Mouse (Mus musculus) thymus, postnatal 10 days (tissue): Measurements from ENCODE around the gene Tbc1d30.

Experiments
- DNase-seq, 2 experiments: peaks; one replicate each; pipeline ENCODE4 v3.0.0; 2021; ENCODE audit warnings: low spot score in 2 of 2

The Tbc1d30 gene

DNA sequence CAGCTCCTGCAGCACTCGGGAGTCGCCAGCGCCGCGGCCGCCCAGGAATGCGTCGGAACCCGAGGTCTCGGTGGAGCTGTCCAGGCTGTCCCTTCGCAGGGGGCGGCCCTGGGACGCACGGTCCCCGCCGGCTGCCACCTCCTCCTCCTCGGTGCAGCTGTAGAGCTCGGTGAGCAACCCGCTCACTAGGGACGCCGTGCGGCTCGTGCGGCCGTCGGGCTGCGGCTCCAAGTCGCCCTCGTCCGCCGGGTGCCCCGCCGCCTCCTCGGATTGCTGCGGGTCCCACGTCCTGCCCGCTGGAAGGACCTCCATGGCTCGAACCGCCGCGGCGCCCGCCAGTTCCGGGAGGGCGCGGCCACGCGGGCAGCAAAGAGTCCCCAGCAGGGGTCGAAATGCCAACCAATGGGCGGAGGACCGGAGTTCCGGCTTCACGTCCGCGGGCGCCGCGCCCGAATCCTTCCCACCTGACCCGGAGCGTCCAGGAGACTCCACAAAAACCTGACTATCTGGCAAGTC is at the start of gene Tbc1d30:
Tbc1d30 (minus strand) TSS at position 213 of the 516 bp plus-strand sequence.
- DNase-seq = no peak

DNA sequence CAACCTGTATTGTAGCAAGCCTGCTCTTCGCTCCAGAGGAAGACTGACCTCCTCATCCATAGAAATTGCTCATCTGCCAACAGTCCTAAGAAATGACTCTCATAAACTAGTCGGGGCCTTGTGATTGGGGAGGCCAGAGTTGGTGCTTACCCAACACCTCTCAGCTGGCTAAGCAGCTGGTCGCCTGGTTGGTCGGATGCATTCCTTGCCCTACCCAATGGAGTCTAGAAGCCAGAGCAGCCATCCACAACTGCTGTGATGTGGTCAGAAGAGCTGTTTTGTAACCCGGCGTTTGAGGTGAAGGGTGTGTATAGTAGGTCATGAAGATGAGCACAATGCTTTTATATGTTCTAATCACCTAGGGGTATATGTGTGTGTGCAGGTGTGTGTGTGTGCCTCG is 47.5 kb upstream of the Tbc1d30 start:
- peak in 1 of 2 experiments; percentile 24 for DNase-seq

DNA sequence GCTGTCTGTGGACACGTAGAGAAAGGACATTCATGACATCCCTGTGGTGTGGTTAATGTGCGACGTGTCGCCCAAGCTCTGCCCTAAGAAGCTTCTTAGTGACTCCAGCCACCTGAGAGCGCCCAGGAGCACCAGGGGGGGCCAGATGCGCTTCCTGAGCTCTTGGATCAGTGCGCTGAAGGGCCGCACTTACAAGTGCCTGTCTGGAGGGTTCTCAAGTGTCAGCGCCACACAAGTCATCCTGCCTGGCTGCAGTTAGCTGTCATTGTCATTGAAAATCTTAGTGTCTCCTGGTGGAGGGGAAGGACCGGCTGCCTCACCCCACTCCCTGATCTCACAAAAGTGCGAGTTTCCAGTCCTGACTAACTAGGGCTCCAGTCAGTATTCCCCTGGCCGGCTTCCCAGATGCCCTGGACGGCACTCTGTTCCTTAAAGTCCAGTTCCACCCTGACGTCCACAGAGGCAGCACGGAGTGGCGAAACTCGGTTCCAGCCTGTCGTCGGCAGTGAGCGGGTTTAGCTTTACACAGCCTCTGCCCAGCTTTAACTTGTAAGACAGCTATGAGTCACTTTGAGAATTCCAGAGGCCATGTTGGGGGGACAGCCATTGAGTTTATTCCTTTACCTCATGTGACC is 44.6 kb upstream of the Tbc1d30 start:
- no peak for DNase-seq

DNA sequence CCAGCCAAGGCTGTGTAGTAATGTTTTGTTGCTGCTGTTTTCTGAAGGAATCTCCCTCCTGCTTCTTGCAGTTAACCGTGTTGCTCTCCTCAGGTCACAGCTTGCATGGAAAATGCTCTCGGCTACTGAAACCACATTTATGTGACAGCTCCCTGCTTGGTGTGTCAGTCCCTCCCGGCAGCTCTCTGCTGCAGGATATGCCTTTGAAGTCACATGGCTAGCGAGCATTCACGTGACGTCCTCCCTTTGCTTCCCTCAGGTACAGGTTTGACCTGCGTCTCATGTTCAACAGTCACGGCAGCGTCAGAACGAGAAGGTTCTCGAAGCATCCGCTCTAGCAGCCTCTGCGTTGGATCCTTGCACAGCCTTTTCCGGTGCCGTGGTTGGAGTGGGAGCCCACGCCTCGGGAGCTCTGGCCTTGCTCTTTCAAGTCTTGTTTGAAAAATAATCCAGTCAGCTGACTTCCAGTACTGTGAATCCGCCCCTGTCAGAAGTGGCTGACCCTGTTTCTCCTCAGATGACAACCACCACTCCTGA is 43.8 kb upstream of the Tbc1d30 start:
- no peak for DNase-seq

DNA sequence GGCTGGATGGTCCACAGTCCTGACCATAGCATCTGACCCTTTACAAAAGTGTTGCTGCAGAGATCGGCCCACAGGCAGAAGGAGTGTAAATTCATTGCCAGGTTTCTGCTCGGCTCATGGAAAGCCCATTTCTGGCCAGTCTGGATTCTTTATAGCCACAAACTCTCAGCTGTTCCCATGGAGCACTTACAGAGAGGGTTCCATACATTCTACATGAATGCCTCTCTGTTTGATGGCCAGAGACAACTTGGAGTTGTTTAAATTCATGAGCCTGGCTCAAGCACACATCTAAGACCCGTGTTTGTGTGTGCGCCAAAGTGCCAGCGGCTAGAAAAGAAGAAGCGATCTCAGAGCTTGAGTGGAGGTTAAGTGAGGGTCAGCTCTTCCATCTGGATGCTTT is 43.2 kb upstream of the Tbc1d30 start:
- DNase-seq = no peak

DNA sequence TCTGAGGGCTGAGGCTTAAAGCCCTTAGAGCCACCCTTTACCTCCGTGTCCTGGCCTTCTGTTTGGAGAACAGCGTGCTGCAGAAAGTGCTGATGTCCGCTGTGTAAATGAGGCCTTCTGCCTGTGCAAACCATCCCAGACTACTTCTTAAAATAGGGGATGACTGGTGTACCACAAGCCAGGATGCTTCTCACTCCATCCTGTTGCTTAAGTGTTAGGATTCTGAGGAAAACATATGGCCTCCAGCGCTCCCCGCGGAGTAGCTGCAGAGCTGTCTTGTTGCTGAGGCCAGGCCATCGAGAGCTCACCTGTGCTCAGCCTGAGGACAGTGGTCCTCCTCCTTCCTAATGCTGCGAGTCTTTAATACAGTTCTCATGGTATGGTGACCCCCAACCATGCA is 40.8 kb upstream of the Tbc1d30 start:
- no peak for DNase-seq

DNA sequence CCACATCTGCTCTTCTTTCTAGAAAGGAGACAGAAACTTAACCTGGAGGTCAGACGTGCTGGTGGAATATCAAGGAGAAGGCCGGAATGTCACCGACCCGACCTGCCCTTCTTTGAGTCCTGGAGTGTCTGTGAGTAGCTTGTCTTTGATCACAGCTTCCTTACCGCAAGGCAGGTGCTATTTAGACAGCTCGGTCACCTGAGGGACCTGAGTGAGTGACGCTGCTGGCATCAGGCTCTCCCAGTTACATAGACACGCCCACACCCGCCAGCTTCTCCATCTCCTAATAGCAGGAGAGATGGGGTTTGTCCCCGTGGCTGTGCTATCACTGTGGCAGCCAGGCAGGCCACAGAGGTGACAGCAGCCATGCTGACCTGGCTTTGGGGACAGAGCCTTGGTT is 39.5 kb upstream of the Tbc1d30 start:
- no peak for DNase-seq

DNA sequence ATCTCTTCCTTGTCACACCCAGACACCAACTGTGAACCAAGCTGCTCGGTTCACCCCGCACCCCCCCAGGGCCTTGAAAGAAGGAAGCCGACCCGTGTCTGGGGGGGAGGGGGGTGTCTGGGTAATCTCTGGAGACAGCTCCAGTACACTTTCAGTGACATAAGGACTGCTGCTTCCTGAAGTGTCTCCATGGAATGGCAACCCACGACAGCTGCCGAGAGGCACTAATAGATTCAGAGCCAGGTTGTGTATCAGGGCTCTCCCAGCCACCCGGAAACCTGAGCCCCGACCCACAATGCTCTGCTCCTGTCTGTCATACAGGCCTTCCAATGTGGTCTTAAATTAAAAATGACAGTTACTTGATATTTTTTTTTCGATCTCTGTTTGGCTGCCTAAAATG is 35.3 kb upstream of the Tbc1d30 start:
- no peak for DNase-seq

DNA sequence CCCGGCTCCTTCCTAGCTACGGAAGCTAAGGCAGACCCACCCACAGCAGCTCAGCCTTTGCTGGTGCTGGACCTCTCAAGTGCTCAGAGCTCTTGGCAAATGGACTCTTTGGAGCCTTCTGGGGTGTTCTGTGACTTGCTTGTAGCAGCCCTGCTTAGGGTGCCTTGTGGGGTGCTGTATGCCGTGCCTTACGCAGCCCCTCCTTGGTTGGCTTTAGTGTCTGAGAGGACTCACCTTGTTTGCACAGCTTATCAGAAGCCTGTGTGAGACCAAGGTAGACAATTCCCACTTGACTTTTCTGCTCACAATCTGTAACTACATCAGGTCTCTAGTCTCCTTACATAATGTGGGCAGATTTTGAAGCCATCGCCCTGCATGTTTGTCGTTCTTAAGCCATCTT is 34.6 kb upstream of the Tbc1d30 start:
- no peak for DNase-seq

DNA sequence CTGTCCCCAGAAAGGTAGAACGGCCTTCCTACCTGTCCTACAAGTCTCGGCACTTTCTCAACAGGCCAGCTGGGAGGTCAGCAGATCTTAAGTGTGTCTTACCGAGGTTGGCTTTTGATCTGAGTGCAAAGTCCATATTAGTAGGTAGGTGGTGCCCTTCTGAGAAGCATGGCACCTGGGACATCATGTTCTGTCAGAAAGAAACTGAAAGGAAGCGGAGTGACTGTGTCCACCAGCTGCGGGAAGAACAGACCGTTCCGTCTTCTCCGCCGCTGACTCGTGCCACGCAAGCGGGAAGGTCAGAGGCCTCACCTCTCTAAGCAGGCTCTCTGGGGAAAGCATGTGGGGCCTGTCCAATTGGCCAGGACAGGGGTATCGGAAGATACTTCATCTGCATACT is 33.6 kb upstream of the Tbc1d30 start:
- DNase-seq = no peak

DNA sequence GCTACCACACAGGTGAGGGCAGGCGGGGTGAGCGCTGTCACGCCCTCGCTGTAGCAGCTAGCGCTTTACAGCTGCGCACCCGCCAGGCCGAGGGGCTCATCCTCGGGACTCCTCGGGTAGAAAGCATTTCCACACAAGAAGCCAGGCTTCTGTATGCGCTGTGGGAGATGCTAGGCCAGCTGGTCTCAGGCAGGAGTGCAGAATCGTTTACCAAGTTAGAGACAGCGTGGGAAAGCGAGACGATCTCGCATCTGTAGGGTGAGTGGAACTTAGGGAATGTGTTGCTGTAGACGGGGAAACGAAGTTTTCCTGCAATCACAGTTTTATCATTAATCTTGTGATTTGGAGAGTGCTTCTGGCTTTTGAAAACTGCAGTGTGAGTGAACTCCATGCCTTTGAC is 30.2 kb upstream of the Tbc1d30 start:
- DNase-seq = no peak

DNA sequence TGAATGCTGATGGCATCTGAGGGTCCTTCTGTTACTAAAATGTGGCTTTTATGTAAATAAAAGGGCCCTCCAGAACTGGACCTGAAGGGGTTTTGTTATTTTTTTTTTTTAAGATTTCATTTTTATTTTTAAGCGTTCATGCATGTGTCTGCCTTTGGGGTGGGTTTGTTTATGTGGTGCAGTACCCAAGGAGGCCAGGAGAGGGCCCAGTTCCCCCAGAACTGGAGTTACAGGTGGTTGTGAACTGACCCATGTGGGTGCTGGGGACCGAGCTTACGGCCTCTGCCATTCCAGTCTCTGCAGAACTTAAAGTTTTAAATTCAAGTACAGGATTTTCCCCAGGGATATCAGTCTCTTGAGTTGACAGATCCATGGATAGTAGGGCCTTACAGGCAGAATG is 28.3 kb upstream of the Tbc1d30 start:
- DNase-seq = no peak

DNA sequence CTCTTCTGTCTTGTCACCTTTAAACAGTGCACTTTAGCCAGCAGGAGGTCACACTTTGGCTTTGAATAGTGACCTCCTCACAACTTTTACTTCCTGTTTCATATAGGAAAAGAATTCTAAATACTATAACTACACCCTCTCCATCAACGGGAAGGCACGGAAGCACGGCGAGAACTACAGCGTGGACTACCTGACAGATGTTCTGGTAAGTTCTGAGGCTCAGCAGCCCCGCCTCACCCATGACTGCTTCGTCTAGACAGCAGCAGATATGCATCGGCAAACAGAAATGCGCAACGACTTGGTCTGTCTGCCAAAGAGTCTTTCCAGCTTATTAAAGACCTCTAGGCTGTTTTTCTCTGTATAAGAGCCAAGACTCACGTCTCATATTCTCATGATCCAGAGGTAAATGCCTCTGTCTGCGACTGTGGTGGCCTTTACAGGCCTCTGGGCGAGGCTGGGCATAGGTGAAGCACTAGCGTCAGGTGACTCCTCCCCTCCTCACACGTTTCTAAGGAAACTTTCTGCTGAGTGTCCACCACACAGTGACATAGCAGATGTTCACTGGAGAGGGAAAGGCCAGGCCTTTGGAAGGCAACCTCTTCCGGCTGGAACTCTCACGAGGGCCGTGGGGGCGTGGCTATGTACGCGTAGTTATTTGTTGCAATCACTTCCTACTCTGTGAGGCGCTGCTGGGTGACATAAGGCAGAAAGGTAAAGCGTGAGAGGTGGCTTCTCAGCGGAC is 25.6 kb upstream of the Tbc1d30 start:
- no peak for DNase-seq

DNA sequence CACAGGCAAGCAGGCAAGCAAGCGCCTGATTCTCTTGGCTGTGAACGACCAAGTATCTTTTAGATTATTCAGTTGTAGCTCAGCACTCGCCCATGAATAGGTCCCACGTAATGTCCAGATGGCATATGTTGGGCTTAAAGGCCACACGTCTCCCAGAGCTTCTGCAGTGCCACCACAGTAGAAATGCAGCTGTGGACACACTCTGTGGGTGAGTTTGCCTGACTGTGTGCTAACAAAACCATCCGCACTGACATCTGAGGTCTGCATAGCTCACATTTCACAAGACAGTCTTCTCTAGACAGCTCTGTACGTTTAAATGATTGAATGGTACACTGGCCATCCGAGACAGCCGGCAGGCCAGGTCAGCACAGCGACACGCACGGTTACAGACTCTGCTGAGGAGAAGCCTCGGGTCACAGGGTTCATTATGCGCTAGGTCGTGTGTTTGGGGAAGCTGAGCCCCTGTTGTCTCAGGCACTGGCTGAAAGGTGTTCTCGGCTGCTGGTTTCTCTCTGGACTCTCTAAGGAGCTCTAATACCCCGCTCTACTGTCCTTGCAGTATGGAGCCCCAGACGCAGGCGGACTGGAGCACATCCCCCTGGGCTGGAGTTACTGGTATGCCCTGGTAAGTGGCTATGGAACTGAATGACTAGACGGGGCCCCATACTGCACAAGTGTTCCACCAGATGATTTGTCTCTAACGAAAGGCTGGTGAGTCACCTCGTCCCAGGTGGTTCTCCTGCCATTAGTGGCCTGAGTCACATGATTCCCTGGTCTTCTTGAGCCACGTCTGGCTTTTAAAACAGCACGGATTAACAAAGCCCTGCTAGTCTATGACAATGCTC is 24.8 kb upstream of the Tbc1d30 start:
- DNase-seq = no peak

DNA sequence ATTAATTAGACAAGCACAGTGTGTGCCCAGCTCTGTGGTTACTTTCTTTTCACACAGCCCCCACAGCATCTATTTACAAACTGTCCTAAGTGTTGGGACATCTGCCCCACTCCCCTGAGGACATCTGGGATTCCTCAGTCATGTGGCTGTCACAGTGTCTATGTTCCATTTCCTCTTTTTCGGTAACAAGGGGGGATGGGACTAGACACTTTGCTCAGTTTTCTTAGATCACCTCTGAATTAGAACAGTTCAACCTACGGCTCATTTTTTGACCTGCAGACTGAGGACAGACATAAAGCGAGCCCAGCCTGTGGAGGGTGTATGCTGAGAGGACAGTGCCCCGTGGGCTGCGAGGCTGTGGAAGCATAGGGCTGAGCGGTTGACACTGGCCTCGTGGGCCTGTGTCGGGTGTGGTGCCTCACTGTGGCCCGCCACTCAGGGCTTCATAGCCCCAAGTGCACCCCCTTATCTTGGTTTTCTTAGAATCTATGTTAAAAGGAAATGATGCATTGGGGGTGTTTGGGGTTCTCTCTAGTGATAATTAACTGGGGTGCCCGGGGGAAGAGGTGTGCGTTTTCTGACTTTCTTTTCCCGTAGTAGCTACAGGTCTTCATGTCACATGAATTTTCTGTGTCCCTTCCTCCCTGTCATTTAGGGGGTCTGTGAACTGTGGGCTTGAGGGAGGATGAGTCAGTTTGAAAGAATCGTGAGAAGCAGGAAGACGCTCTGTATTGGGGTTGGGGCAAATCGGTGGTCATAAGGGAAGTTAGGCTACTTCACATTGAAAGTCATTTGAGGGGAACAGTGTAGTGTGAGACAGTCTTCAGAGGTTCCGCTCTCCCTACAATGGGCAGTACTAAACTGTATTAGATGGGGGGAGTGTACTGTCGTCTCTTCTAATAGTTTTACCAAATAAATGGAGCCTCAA is 23.9 kb upstream of the Tbc1d30 start:
- no peak for DNase-seq

DNA sequence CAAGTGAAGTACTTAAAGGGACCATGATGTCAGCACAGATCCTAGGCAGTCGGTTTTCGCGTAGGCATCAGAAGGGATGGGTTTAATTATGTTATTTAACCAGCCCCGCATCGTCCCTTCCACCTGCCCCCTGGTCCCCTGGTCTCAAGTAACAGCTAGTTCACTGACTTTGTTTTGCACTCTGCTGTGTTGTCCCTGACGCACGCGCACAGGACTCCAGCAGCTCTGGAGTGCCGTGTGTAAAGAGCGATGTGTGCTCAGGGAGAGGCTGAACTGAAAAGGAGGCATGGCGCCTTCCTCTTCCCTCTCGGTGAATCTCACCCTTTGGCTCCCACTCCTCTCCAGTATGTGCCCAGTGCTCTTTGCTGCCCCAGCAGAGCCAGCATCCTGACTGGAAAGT is 22.9 kb upstream of the Tbc1d30 start:
- DNase-seq = no peak

DNA sequence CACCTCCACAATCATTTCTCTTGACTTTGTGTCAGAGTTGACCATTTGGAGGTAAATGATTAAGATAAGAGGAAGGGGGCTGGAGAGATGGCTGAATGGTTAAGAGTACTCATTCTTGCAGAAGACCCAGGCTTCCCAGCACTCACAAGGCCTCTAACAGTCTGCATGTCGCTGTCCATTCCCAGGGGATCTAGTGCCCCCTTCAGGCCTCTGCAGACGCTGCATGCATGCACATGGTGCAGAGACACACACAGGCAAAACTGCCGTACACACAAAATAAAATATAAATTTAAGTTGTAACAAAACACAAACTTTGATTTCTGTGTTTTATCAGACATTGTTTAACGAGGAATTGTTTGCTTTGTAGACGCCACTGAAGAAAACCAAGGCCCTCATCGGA is 19.7 kb upstream of the Tbc1d30 start:
- no peak for DNase-seq

DNA sequence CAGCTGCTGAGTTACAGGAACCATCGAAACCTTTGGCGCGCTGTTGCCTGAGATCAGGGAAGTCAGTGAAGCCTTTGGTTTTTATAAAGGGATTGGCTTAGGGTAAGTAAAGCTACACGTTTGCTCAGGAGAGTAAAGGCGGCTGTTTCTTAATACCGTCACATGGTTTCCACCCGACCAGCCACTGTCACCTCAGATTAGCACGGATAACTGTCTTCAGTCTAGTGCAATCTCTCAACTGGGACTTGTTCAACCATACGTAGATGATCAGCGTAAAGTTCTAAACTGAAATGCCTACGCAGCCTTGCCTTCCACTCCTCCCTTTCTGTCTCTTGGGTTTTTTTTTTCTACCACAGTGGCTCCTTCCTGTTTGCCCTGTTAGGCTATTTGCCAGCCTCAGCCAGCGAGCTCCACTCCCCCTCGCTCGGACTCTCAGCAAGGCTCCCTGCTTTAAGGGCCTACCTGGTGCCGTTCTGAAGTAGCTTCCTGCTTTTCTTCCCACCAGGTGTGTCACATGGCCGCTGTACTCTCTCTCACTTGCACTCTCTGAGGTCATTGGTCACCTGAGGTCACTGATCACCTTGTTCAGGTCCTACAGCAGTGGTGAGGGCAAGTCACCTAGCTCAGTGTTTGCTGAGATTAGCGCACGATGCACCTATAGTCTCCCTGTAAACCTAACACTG is 17.8 kb upstream of the Tbc1d30 start:
- DNase-seq = no peak

DNA sequence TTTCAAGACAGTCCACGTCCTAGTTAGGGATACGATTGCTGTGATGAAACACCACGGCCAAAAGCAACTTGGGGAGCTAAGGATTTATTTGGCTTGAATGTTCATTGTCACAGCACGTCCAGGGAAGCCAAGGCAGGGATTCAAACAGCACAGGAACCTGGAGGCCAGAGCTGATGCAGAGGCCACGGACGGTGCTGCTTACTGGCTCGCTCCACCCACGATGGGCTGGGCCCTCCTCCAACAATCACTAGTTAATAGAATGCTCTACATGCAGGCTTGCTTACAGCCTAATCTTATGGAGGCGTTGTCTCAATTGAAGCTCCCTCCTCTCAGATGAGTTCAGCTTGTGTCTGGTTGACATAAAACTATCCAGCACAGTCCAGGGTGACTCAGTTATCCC is 16.7 kb upstream of the Tbc1d30 start:
- DNase-seq = no peak

DNA sequence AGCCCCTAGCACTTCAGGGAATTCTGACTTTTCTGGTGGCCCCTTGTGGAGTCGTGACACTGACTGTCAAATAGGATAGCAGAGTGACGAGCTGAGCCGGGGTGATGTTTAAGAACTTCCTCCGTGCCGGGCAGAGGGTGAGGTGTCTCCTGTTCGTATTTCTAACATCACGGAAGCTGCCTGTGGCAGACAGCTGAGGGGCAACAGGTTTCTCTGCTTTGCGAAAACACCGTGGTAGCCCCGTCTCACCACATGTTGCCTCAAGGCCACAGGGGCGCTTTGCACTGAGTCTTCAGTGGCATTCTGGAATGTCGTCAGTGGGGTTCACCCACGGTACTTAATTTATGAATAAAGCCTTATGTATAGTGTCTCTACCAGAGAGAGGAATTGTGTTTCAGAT is 16.2 kb upstream of the Tbc1d30 start:
- DNase-seq = no peak
